Mouse (Mus musculus) monocyte, adult 5-6 weeks (primary cell): ENCODE measurements around the gene Efcab8. TPM values are rescaled to one million over a fixed set of nuclear protein-coding genes. Genes with fewer than 3 reads are reported as not detected.
"Not testable (repeated sequence)": the region's sequence is repeated elsewhere in the genome, so short reads cannot be mapped to it uniquely, and the experiment has no call there.

Experiments used
- ATAC-seq: fragments of 153-309, 156-312 bp; replicated peaks from 2 replicates; pipeline ENCODE4 v1.8.0; 2017; ENCODE audit warnings: mild to moderate bottlenecking; ENCODE audit not compliant: low TSS enrichment, insufficient number of reproducible peaks, severe bottlenecking, poor library complexity, low FRiP score
- total RNA-seq: library from RNA; stranded (forward); fragments of 200-1000, 200-491, 200-594 nt; gene quantifications from 3 replicates; pipeline ENCODE4 v1.2.3, GENCODE M21; 2017

Efcab8 gene
- total RNA-seq: 0.29 TPM in 1 of 3 replicates, not detected in the others

GRCm38 (mm10) chr2:153779394-153779981, at the start of gene Efcab8:
Efcab8 (plus strand) TSS chr2:153779931.
- ATAC-seq: peak; percentile 23

DNA sequence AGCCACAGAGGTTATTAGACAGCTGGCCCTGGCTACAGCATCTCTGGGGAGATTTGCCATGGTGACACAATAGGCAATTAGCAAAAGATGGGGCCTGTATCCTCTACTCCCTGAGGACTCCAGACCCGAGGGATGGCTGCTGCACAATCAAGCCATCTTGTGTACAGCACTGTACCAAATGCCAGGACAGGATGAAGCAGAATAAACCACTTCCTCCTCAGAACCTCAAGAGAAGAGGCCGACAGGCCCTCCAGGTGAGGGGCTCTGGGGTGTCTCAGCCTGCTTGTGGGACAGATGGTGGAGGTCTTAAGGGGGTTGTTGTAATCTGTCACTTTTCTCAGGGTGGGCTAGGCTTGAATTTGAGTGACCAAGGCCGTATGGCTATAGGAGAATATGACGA, 45.7 kb upstream of the Efcab8 start:
- no peak for ATAC-seq

GRCm38 (mm10) chr2:153740500-153741436, 39.0 kb upstream of the Efcab8 start, which contains the start of gene Mapre1:
Mapre1 (plus strand) TSS chr2:153741274.
- ATAC-seq: peak; percentile 97

GRCm38 (mm10) chr2:153741437-153742065, 38.2 kb upstream of the Efcab8 start:
- ATAC-seq: peak; percentile 16; the same call in 1 of the 2 replicates

- ATAC-seq: no peak
Observed at GRCm38 (mm10) chr2:153747994-153748393, 31.7 kb upstream of the Efcab8 start.

DNA sequence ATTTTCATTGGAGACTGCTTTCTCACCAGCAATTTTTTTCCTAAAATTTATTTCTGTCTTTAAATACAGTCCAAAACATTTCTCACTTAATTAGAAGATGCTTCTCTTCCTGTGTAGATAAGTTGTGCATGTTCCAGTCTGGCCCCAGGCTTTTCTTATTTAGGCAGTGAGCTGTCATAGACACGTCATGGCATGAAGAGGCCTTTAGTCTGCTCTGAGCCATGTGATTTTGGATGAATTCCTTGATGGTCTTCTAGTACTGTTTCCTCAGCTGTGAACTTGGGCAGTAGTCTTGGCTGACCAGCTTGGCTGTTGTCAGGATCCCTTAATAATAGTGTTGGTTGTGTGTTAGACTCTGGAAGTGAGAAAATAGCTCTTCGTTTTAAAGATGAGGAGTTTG, 29.4 kb upstream of the Efcab8 start:
- no peak for ATAC-seq

- no peak for ATAC-seq
Observed at GRCm38 (mm10) chr2:153762121-153762520, 17.6 kb upstream of the Efcab8 start.

DNA sequence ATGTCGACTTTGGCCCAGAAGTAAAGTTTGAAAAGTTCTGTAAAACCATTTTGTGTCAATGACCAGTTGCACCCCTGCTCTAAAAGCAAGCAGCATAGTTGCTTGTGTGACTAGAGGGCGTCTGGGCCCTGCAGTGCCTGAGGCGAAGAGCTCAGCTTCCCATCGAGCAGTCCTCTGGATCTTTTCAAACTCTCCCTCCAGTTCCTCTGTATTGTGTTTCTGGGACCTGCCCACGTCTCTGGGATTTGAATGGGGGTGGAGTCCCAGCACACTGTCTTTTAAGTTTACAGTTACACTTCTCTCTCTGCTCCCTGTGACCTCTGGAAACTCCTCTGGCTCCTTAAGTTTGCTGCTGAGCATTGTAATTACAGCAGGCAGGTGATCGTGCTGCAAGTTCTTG, 12.2 kb upstream of the Efcab8 start:
- ATAC-seq: no peak

DNA sequence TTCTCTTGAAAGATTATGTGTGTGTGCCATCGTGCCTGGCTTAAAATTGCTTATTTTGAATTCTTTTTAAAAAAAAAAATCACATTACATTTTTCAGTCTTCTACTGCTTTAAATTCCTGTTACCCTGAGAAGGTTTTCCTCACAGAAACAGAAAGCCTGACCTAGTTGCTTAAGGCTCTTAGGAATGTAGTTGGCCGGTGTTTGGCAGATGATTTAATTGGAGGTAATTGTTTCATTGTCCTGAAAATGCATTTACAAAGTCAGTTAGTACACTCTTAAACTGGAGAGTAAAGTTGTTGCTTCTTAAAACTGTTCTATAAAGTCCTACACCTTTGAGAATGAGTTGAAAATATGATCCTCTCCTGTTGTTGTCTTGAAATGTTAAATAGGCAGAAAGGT, 10.8 kb upstream of the Efcab8 start:
- ATAC-seq: no peak

DNA sequence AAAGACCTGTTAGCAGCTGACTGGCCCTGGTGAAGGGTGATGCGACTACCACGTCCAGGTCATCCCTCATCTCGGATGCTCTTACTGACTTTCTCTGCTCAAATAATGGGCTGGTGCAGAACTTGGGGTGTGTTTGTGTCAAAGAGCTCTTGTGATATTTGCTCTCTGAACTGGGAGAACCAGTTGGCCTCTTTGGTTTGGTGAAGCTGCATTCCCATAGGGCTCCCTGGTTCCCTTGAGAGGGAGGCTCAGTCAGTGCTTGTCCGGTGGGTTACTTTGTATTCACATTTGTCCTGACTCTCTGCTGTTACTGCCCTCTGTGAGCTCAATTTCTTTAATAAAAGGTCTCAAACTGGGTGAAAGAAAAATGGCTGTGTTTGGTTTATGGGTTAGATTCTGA, 6.8 kb upstream of the Efcab8 start:
- ATAC-seq: no peak

GRCm38 (mm10) chr2:153775472-153775871, 4.3 kb upstream of the Efcab8 start:
- no peak for ATAC-seq

- ATAC-seq: peak; percentile 79
Observed at GRCm38 (mm10) chr2:153778638-153779362, 931 bp upstream of the Efcab8 start.

DNA sequence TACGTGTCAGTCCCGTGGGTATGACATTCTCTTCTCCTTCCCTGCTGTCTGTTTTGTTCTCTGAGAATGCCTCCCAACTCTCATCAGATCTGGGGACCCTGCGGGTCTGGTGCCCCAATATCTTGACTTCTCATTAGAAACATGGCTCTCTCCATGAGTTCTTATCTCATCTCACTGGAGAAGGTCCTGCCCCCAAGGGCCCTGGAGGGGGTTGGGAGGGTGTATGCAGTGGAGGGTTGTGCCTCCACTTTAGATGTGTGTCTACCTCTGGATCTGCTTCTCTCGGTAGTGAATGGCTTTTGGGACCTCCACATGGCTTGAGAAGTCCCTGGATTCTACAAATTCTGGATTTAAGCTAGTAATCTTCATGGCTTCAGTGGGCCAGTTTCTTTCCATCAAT, 1.4 kb downstream of the Efcab8 start:
- ATAC-seq: no peak

DNA sequence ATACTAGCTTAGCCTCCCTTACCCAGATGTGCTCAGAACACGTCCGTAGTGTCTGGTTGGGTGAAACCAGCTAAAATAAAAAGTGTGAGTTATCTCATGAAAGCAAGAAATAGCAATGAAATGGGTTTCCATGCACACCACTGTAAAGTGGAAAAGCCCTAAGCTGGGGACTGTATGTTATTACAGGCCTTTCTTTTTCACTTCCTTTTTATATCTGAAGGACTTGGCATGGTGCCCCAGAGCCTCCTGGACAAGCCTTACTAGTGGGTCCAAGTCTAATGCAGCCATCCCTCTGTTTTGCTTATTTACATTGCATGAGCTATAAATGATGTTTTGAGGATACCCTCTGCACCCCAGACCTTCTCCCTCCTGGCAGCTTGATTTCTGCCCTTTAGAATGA, 4.9 kb downstream of the Efcab8 start:
- ATAC-seq: no peak

- no peak for ATAC-seq
Observed at GRCm38 (mm10) chr2:153793366-153793765, 13.6 kb downstream of the Efcab8 start.

GRCm38 (mm10) chr2:153795090-153795489, 15.4 kb downstream of the Efcab8 start:
- ATAC-seq: no peak

GRCm38 (mm10) chr2:153807464-153807863, 27.7 kb downstream of the Efcab8 start:
- ATAC-seq: not testable (repeated sequence)

DNA sequence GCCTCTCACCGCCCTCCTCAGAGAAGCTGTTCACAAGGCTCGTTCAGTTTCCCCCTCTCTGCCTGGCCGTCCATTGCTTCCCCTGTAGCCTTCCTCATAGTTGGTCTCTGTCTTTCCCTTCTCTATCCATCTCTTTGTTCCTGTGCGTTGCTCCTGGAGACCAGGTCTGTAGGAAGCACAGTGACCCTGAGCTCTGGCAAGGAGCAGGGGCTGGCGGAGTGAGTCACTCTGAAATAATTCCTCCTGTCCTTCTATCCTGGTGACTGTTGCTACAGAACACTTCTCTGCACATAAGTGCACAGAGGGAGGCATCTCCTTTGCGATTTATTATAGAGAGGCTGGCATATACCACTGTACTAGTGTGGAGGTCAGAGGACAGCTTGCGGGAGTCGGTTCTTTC, 28.4 kb downstream of the Efcab8 start:
- no peak for ATAC-seq

GRCm38 (mm10) chr2:153808841-153809240, 29.1 kb downstream of the Efcab8 start:
- no peak for ATAC-seq
